Mouse (Mus musculus): ENCODE results near the gene Slc6a2. TPM values are rescaled to one million over a fixed set of nuclear protein-coding genes. Genes with fewer than 3 reads are reported as not detected.

Gene Slc6a2
- total RNA-seq (2021): under 1 TPM; 0.05 to 0.08 TPM

DNA sequence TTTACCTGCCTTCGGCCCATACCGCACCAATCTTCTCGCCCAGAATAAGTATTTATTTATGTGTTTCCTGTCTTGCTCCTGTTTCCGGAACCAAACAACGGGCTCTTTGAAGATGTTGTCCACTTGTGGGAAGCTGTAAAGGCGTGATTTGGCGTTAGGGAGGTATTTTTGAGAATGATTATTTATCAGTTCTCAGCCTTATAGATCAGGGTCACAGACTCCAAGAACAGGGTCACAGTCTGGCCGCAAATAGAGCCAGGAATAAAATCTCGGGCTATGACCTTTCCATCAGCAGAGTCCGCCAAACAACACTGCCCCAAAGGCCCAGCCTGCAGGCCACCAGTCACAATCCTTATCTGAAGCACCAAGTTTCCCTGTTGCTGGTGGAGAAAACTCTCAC, at the start of gene Slc6a2:
Slc6a2 (plus strand) TSS at position 301 of the 400 bp plus-strand sequence.
- intact Hi-C loops (cut with DNase I): no loop called here
- no peak for DNase-seq (ENCODE audit: low spot score)

DNA sequence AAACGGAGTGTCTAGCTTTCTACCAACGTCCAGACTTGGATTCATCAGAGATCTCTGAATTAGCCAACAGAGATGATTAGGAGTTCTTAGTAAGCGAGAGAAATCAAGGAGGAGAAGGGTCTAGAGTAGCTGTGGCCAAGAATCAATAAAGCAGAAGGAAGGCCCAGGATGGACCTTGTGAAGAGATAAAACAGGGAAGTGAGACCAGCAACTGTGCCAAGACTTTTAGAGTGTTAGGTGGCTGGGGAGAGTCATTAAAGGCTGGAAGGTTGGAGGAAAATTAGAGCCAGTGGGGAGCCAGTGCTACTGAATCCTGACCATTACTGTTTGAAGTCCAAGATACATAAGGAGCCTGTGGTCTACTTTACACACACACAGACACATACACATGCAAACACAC, 48.4 kb upstream of the Slc6a2 start:
- intact Hi-C loops (cut with DNase I): no loop called here
- no peak for DNase-seq (ENCODE audit: low spot score)

DNA sequence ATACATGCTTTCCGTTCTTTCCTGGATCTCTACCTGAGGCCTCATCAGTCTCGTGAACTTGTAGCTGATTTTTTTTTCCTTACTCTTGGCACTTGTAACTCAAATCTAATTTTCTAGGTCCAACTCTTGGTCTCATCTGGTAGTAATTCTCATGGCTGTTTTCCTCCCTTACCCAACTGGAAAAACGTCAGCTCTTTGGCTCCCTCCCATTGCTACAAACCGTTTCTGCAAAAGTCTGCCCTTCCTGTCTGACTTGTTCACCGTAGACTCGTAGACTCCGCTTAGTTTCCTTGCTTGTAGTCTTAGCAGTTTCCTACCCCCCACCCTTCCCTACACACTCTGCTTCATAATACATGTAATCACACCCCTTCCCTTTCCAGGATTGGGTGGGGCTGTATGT, 46.5 kb upstream of the Slc6a2 start:
- no peak for DNase-seq (ENCODE audit: low spot score)
- intact Hi-C loops (cut with DNase I): no loop called here

DNA sequence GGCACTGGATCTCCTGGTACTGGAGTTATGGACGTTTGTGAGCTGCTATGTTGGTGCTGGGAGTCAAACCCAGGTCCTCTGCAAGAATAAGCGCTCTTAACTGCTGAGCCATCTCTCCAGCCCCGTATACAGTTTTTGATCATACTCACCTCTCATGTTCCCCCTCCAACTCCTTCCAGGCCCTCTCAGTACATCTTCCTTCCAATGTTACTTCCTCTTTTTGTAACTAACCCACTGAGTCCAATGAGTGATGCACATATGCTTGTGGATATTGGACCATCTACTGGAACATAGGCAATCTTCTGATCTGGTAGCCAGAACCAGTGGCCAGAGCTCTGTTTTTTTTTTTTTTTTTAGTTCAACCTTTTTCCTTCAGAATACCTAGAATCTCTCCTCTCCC, 43.8 kb upstream of the Slc6a2 start:
- no peak for DNase-seq (ENCODE audit: low spot score)
- intact Hi-C loops (cut with DNase I): no loop called here

DNA sequence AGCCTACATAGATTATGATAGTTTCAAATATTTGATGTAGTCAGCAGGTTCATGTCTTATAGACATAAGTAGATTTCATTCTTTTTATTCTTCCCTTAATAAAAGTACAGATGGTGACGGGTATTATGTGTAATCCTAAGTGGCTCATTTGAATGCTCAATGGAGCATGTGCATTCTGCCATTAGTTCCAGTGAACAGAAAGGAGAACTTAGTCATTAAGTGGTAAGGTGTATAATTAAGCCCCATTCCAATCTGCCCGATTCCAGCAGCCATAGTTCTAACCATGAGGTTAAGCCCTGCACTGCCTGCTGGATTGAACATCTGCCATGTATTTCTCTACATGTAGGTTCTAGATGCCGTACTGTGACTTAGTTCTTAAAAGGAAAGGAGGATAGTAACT, 38.1 kb upstream of the Slc6a2 start:
- DNase-seq (ENCODE audit: low spot score): no peak
- intact Hi-C loops (cut with DNase I): no loop called here

DNA sequence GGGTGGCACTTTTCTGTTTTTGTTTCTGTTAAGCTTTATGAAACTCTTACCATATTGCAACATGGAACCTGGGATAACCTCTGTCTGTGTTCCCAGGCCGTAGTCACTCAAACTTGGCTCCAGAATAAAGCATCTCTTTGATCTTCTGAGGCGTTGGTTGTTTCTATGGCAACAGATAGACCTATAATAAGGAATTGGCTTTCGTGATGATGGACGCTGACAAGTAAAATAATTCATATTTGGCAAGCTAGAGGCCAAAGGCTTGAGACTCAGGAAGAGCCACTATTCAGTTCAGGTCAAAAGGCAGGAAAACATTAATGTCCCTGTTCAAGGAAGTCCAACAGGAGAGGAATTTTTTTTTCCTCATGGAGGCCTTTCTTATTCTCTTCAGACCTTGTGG, 30.9 kb upstream of the Slc6a2 start:
- no peak for DNase-seq (ENCODE audit: low spot score)
- intact Hi-C loops (cut with DNase I): no loop called here

DNA sequence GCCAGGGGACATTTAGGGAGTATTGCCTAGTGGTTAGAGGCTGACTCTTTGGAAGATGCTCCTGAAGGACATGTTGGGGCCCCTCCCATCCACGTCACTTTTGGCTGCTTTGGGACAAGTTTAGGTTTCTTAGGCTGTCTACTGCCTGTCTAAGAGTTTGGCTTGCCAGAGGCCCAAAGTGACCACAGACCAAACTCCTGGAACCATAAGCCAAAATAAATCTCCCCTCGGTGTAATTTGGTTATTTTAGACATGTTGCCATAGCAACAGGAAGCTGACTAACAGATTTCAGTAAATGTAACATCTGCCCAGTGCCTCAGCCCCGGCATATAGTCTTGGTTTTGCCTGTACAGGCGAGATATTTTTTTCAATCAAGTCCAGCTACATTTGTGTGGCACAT, 21.8 kb upstream of the Slc6a2 start:
- intact Hi-C loops (cut with DNase I): no loop called here
- DNase-seq (ENCODE audit: low spot score): no peak

DNA sequence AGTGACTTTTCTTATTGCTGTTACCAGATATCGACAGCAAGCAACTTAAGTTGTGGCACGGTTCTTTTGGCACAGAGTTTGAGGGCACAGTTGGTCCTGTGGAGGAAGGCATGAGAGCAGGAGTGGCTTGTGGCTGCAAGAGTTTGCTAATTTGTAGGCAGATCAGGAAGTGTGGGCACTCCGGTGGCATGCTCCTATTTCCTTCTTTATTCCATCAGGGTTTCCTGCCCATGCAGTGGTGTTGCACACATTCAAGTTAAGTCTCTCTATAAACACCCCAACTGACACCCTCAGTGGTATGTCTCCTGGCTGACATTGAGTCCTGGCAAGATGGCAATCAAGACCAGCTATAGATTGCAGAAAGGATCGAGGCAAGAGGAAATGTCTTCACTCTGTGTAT, 10.8 kb upstream of the Slc6a2 start:
- DNase-seq (ENCODE audit: low spot score): no peak

DNA sequence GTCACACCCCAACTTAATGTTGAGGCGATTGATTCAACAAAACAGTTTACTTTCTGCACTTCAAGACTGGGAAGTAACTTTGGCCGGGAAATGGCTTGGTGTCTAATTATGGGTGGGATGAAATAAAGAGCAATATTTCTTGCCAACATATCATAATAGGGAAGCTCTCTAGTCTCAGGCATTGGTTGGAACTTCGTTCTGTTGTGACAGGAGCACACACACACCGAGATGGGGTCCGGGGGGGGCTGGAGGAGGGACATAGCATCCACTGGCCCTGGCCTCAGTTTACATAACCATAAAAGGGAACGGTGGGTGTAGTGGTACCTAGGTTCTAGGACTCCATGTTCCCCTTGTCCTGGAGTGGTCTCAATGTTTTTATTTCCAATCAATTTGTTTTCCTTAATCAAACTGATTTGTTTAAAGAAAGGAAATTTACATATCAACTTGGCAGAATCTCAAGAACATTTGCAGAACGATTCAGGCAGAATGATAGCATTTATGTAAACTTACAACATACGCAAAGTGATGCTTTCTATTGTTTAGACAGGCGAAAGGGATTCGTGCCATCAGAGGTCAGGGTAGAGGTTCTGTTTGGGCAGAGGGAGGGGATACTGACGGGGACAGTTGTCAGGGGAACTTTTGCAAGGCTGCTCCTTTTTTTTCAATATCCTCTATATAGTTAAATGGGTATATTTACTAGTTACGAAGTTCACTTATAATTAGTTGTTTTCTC, 9.1 kb upstream of the Slc6a2 start:
- intact Hi-C loops (cut with DNase I): no loop called here

More for the DNA sequence above, 10.8 kb upstream of the Slc6a2 start:
- intact Hi-C loops (cut with DNase I): no loop called here

DNA sequence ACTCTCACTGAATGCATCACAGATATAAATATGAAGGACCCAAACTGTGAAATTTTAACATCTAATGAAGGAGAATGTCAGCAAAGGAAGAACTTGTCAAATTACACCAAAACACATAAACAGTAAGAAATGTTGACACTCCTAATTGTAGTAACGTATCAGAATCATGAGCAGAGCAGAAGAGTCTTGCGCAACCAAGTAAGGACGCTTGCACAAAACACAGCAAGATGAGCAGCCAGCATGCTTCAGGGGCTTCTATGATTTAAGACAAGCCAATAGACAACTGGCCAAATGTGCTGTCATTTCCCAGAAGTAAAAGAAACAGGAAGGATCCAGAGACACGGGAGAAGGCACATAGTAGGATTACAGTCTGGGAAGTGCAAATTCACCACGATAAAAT, 5.8 kb upstream of the Slc6a2 start:
- no peak for DNase-seq (ENCODE audit: low spot score)
- intact Hi-C loops (cut with DNase I): no loop called here

More for the DNA sequence above, 9.1 kb upstream of the Slc6a2 start:
- no peak for DNase-seq (ENCODE audit: low spot score)

DNA sequence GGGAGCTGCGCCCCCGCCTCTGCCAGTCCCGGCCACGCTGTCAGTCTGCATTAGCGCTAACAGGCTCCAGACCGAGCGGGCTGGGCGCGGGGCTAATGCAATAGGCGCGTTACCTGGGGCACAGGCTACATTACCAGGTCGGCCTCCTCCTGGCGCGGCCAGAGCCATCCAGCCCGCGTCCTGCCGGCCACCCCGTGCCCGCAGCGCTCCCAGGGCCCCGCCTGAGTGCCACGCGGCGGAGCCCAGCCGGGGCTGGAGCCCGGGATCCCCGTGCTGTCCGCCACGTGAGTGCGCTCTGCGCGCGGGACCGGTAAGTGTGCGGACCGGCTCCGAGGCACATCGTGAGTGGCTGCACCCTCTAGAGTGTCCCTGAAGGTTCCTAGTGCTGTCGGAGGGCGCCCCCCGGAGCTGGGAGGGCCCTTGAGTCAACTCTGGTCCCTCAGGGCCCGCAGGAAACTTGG, 602 bp downstream of the Slc6a2 start:
- intact Hi-C loops (cut with DNase I): no loop called here
- DNase-seq (ENCODE audit: low spot score): no peak

DNA sequence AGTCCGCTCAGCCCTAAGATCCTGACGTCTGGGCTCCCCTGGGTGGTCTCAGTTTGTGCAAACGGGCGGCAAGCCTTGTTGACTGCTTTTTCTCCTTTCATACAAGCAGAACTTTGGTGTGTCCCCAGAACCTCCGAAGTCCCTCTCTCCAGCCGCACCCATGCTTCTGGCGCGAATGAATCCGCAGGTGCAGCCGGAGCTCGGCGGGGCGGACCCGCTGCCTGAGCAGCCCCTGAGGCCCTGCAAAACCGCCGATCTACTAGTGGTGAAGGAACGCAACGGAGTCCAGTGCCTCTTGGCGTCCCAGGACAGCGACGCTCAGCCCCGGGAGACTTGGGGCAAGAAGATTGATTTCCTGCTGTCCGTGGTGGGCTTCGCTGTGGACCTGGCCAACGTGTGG, 1.2 kb downstream of the Slc6a2 start:
- intact Hi-C loops (cut with DNase I): no loop called here
- DNase-seq (ENCODE audit: low spot score): no peak

DNA sequence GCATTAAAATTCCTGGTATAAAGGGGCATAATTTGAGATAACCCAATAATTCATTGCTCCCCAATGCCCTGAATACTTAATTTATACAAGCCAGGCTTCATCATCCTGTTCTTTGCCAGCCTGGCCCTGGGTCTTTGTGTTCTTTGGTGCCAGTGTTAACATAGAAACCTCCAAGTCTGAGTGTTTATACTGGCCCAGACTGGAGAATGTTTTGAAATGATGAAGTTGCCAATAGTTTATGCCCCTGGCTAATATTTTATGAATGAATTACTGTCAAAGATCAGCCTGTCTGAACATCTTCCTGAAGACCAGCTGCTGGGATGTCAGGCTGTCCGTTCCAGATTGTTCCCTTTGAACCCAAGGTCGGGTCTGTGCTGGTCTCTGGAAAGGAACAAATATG, 4.7 kb downstream of the Slc6a2 start:
- no peak for DNase-seq (ENCODE audit: low spot score)
- intact Hi-C loops (cut with DNase I): no loop called here

DNA sequence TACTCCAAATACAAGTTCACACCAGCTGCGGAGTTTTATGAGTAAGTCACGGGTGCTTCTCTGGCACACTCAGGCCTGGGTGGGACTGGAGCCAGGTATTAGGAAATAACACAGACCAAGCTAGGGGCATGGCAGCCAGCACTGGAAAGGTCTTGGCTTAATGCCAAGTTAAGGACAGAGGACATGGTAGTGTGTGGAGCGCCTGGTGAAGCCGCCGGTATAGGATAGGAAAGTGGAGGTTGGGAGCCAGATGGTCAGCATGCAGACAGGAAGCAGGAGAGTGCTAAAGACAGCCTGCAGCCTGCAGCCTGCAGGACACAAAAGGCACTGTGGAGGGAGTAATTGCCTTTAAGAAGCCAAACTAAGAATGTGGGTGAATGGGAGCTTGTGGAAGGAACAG, 13.1 kb downstream of the Slc6a2 start:
- intact Hi-C loops (cut with DNase I): no loop called here
- DNase-seq (ENCODE audit: low spot score): peak; percentile 55

DNA sequence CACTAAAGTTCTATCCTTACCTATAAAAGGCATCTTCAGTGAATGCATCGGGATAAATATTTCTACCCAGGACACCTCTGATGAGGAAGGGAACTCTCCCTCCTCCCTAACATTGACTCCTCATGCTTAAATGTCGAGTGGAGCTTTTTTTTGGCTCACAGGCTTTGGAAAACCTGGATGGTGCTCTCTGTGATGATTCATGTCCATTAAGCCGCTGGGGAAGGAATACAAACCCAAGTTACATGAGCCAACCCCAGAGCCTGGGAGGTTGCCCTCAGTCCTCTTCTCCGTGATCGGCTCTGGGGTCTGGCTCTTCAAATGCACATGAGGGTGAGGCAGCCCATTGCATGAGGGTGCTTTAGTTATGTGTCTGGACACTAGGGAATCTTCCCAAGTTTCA, 16.8 kb downstream of the Slc6a2 start:
- DNase-seq (ENCODE audit: low spot score): no peak
- intact Hi-C loops (cut with DNase I): no loop called here

DNA sequence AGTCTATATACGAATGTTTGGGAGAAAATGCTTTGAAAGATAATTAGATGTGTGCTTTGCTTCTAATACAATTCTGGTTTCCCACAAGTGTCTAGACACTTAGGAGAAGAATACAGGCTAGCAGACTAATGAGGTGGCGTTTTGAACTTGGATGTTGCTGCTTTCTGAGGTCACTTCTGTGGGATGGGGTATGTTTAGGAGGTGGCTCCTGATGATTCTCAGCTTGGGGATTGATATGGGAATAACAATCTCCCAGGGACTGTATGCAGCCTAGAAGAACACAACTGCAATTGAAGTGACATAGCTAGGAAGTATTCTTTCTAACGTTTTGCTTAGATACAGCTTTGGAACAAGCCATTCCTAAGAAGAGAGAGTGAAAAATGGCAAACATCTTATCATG, 22.6 kb downstream of the Slc6a2 start:
- no peak for DNase-seq (ENCODE audit: low spot score)
- intact Hi-C loops (cut with DNase I): no loop called here

DNA sequence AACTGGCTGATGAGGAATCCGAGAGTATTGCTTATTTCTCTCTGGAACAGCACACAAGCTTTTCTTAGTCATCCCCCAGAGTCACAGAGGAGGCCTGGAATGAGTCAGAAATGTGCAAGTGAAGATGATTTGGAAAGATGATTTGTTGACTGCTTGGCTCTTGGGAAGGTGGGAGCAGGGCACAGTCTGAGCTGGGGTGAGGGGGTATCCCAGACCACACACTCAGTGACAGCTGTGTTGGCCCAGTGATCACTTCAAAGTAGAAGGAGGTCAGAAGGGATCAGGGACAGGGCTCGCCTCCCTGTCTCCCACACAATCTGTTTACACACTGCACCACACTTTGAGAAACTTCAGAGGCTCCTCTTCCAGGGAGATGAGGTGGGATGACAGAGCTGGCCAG, 24.5 kb downstream of the Slc6a2 start:
- DNase-seq (ENCODE audit: low spot score): no peak
- intact Hi-C loops (cut with DNase I): no loop called here

DNA sequence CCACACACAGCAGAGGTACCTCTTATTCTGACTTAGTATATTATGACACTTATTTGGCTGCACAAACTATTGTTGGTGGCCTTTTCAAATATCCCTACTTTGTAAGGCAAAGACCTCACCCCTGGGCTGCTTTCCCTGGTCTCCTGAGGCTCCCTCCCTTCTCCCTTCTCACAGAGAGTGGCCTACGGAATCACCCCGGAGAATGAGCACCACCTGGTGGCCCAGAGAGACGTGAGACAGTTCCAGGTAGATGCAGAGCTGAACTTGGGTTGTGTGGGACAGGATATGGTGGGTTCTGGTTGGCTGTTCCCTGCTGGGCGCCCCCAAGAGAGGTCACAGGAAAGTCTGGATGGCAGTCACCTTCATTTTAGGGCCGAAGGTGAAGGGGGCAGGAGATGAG, 37.0 kb downstream of the Slc6a2 start:
- intact Hi-C loops (cut with DNase I): loop anchor here (2.0 kb wide), 1 partner anchor 112 kb away; no protein-coding TSS in a partner anchor

DNA sequence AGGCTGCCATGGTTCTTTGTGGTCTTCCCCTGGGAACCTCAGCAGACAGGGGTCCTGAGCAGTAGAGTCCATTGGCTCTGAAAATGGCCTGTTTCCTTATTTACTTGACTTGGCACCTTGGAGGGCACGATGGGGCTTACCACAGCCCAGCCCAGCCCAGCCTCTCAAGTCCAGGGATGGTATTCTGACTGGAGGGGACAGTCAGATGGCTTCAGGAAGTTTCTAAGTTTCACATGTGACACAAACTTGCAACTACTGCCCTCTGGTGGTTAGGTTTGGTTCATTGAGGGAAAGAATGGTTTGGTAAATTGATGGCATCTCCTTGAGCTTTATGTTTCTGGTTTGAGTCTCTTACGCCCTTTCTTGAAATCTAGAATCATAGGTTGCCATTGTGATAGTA, 38.7 kb downstream of the Slc6a2 start:
- DNase-seq (ENCODE audit: low spot score): no peak
- intact Hi-C loops (cut with DNase I): loop anchor here (1.0 kb wide), 1 partner anchor 180 kb away; no protein-coding TSS in a partner anchor

More for the DNA sequence above, 37.0 kb downstream of the Slc6a2 start:
- no peak for DNase-seq (ENCODE audit: low spot score)

DNA sequence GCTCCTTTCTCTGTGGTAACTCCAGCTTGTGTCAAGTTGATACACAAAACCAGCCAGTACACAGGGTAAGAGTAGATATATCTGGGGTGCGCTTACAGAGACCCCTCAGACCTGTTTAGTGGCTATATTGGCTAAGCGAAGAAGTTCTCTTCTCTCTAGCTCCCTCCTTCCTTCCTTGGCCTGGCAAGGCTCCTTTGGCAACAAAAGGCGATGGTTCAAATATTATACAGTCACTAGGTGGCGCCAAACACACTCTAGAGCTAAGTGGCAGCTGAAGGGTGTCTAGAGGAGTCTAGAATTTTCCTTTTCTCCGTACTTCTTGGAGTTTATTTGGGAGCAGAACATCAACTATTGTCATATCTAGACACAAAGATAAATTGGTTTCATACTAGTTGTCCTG, 50.4 kb downstream of the Slc6a2 start:
- intact Hi-C loops (cut with DNase I): loop anchor here (2.0 to 5.0 kb wide), 4 partner anchors 37 to 485 kb away; partner anchors contain the start of gene Ces1a
- no peak for DNase-seq (ENCODE audit: low spot score)

DNA sequence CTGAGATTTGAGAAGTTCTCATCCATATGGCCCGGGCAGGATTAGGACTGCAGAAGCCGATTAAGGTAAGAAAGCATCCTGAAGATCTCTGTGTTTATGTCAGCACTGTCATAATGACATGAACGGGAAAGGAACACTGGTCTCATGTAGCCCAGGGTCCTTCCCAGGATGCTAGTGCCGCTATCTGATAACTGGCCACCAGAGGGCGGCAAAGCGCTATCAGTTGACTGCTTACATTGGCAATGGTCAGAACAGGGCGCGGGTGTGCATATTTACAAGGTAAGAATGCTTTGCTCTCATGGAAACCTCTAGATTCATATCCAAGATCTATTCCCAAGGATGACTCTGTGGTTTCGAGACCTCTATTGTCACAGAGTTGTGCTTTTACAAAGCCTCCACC, 51.6 kb downstream of the Slc6a2 start:
- DNase-seq (ENCODE audit: low spot score): peak; percentile 31
- intact Hi-C loops (cut with DNase I): loop anchor here (1.0 to 5.0 kb wide), 5 partner anchors 36 to 483 kb away; partner anchors contain the start of gene Ces1a

DNA sequence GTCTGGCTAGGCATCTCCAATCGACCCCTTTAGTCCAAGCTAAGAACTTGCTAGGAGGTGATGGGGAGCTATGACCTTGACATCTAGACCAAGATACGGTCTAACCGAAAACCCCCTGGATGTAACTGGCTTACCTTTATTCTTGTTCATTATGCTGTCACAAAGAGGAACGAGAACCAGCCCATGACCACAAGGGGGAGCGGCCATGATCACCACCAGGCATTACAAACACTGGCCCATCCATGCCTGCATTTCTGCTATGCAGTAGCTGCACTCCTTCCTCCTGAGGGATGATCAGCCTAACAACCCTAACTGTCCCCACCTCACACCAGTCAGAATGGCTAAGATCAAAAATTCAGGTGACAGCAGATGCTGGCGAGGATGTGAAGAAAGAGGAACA, 52.3 kb downstream of the Slc6a2 start:
- DNase-seq (ENCODE audit: low spot score): no peak
- intact Hi-C loops (cut with DNase I): loop anchor here (5.0 kb wide), 2 partner anchors 35 to 130 kb away; partner anchors contain the start of gene Ces1a
